Mouse (Mus musculus) heart, adult 8-10 months (tissue): ENCODE results near the gene Specc1l. TPM values are rescaled to one million over a fixed set of nuclear protein-coding genes. Genes with fewer than 3 reads are reported as not detected.

Experiments used
- DNase-seq: peaks from one replicate; pipeline ENCODE4 v3.0.0; 2022; ENCODE audit warnings: low spot score
- total RNA-seq, 4 experiments: library from RNA; stranded (reverse); gene quantifications; 2 replicates each; pipeline ENCODE4 v1.2.4; 2022

Gene Specc1l
- total RNA-seq, 4 experiments from 2014 or later = 41.2 to 50.7 (median 45.0) TPM

DNA sequence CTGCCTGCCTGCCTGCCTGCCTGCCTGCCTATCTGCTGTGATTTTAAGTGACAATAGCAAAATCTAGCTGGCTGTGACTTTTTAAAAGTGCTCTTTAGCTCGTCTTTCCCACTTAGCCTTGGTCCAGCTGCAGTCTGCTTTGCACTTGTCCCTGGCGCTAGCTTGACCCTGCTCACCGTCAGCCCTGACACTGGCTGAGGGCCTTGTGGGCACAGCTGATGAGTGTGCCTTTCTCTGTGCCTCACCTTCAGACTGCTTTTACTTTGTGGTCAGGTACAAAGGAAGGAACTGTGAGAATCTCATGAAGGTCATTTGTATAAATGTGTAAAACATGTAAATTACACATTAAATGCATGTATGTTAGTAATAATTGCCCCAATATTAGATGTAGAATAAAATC lies 12.3 kb downstream of the Specc1l start:
- DNase-seq = no peak

DNA sequence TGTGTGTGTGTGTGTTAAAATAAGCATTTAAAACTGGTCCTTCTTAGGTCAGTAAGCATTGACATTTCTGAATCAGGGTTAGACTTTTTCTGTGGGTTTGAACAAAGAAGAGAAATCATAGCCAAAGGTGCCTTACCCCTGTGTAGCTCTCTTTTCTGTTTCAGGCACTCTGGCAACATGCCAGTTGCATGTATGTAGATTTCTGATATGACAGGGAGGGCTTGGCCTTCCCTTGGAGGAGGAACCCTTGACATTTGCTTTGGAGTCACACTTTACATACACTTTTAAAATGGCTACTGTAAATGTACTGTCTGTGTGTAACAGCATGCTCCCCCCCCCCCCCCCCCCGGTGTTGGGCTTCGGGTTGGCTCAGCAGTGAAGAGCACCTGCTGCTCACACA lies 12.8 kb downstream of the Specc1l start:
- DNase-seq = no peak

DNA sequence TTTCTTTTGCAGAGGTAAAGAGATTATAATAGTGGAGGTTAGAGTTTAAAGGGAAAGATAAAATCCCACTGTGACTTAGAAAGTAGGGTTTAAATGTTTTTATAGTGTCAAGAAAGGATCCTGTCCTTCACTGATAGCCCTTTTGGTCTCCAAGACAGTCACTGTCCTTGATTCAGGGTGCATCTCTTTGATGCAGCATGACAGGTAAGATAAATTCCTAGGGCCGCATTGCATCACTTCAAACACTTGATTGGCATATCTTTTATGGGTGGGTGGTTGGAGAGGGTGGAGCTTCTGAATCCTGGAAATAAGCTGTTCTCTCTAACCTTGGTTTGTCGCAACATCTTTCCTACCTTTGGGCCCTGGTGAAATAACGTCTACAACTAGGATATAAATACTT lies 15.5 kb downstream of the Specc1l start:
- no peak for DNase-seq

DNA sequence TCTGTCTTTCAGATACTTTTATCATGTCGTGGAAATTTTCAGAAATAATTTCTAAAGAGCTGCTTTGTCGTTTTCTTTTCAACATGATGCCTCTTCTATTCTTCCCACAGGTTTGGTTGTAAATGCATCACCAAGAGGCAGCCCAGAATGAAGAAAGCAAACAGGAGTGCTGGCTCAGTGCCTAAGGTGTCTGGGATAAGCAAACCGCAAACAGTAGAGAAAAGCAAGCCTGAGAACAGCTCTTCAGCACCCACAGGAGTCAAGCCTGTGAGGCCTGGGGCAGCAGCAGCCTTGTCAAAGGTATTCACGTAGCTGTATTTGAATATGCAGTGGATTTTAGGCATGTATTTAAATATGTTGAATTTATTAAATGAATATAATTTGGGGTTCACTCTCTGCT lies 18.7 kb downstream of the Specc1l start:
- DNase-seq = no peak

DNA sequence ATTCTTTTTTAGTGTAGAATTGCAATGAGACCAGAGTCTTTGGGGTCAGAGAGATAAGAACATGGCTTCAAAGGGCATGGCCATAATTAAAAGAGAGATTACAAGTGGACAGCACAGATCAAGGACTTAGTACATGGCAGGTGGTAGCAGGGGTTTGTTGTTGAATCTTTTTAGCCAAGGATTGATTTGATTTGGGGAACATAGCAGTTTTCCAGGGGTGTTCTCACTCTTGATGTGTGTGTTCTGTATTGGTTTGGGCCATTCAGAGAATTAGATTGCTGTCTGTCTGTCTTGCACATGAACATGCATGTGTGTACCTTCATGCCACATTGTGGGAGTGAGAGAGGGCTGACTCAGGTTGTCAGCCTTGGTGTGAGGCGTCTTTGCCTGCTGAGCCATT lies 20.0 kb downstream of the Specc1l start:
- no peak for DNase-seq

DNA sequence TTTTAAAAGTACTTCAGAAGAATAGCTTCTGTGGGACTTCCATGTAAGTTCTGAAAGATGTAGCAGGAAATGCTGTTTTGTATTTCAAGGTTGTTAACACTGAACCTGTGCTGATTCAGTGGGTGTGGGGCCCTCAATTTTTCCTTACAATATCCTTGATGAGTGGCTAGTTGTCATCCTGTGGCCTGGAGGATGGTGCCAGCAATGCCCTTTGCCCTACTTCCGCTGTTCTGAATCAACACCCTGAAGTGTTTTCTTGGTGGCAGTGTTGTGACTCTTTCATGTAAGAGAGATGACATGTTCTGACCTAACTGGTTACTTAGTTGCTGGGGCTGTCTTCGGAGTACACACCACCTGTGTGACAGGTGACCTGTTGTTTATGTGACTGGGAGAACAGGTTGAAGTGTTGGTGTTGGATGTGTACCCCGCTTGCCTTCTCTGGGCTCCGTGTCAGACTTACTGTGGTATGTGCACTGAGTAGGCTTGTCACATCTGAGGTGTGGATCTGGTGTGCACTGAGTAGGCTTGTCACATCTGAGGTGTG lies 20.8 kb downstream of the Specc1l start:
- DNase-seq = no peak

DNA sequence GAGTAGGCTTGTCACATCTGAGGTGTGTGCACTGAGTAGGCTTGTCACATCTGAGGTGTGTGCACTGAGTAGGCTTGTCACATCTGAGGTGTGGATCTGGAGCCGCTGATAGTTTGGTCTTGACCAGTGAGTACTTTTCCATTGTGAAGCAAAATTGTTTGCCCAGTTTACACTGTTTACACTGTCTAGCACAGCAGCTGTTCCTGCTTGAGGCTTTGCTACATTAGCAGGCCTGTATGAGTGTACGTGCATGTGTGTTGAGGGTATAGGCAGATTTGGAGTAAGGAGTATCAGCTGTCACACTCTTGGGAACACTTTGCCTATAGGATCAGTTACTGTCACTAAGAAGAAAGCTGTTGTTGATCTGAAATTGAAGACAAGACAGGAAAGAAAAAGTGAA lies 21.6 kb downstream of the Specc1l start:
- DNase-seq = no peak

DNA sequence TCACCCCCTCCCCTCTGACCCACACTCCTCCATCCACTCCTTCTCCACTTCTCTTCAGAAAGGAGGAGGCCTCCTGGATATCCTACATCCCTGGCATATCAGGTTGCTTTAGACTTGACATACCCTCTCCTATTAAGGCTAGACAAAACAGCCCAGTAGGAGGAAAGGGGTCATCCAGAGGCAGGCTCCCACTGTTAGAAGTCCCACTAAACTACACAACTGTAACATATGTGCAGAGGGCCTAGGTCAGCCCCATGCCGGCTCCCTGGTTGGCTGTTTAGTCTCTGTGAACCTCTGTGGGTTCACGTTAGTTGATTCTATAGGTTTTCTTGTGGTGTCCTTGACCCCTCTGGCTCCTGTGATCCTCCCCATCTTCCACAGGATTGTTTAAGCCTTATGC lies 23.9 kb downstream of the Specc1l start:
- DNase-seq = no peak

DNA sequence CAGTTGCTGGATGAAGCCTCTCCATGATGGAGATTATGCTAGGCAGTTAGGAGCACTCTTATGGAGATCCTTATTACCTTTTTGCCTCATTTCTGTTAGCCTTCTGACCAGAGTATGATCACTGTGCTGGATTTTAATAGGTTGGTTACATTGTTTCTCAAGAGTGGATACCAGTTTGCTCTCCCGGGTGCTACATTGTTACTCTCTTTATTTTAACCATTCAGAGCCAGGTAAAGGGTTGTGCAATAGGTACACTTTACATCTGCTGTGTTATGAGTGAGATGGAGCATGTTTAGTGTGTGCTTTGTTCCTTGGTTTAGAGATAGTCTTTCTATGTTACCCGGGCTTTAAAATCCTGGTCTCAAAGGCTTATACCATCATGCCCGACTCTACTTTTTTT lies 24.3 kb downstream of the Specc1l start:
- DNase-seq = no peak

DNA sequence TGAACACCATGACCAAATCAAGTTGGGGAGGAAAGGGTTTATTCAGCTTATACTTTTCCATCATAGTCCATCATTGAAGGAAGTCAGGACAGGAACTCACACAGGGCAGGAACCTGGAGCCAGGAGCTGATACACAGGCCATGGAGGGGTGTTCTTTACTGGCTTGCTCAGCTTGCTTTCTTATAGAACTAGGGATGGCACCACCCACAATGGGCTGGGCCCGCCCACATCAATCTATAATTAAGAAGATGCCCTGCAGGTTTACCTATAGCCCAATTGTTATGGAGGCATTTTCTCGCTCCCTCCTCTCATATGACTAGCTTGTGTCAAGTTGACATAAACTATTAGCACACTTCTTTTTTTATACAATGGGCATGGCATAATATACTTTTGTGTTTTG lies 25.3 kb downstream of the Specc1l start:
- DNase-seq = no peak

DNA sequence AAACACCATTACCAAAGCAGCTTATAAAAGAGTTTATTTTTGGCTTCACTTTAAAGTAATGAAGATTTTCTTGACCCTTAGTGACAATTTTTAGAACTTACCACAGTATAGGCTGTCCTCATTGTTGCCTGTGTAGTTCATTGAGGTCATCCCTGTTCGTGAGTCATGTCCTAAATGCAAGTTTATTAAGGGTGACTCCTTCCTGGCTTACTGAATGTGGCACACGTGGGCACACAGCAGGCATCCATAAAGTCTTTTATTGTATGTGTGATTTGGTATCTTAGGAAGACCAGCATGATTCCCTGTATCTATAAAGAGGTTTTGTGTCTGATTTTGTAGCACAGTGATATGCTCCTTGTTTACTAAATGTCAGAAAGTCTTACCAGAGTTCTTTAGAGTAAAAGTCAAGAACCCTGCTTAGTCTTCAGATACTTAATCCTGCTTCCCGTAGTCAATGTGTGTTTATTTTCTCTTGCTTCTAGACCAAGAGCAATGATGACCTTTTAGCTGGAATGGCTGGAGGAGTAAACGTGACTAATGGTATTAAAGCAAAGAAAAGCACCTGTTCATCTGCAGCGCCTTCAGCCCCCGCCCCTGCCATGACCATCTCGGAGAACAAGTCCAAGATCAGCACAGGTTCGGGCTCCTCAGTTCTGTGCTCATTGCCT lies 28.8 kb downstream of the Specc1l start:
- no peak for DNase-seq

DNA sequence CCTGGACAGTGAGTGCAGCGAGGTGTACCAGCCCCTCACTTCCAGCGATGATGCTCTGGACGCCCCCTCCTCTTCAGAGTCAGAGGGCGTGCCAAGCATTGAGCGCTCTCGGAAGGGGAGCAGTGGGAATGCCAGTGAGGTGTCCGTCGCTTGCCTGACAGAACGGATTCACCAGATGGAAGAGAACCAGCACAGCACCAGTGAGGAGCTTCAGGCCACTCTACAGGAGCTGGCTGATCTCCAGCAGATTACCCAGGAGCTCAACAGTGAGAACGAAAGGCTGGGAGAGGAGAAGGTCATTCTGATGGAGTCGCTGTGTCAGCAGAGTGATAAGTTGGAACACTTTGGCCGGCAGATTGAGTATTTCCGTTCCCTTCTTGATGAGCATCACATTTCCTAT lies 33.9 kb downstream of the Specc1l start:
- DNase-seq = no peak

DNA sequence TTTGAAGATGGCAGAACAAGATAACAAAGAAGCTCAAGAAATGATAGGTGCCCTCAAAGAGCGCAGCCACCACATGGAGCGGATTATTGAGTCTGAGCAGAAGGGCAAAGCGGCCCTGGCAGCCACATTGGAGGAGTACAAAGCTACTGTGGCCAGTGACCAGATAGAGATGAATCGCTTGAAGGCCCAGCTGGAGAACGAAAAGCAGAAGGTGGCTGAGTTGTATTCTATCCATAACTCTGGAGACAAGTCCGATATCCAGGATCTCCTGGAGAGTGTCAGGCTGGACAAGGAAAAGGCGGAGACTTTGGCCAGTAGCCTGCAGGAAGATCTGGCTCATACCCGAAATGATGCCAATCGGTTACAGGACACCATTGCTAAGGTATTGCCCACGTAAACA lies 34.5 kb downstream of the Specc1l start:
- no peak for DNase-seq

DNA sequence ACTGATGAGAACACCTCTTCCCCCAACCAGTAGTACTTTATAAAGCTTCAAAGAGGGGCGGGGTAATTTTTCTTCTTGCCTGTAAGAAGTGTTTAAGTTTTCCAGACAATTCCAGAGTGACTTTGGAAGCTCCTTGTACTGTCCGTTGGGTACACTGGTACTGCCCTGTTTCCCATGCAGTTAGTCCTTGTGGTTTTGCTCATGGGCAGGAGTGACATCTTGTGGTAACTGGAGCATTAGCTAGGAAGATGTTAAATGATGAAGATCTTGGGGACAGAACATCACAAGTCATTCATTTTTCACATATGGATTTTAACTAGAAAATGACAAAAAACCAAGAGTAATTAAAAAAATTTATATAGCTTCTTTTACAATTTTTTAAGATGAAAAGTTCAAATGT lies 39.1 kb downstream of the Specc1l start:
- no peak for DNase-seq

DNA sequence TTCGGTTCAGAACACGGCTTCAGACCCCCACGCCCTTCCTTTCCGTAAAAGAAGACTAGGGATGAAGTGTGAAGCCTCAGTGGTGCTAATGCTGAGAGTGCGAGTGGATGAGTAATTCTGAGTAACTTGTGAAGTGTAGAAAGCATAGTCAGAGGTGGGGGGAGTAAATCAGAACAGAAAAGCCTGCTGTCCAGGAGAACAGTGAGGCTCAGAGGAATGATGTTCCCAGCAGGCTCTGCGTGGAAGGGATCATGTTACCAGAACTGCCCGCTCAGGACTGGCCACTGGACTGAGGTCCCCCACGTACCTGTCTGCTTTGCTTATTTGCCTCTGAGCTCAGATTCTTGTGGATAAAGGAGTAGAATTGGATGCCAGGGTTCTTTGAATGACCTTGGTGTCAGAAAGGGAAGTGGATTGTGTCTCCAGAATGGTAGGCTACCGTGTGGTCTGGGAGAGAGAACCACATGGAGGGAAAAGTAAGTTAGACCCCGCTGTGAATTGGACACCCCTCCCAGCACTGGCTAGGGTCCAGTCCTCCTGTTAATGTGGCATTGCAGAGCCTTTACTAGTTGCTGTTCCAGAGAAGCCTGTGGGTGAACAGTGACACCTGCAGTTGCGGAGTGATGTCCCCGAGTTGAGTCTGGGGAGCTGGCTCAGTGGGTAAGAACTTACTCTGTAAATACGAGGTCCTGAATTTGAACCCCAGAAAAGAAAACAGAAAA lies 40.6 kb downstream of the Specc1l start:
- no peak for DNase-seq

DNA sequence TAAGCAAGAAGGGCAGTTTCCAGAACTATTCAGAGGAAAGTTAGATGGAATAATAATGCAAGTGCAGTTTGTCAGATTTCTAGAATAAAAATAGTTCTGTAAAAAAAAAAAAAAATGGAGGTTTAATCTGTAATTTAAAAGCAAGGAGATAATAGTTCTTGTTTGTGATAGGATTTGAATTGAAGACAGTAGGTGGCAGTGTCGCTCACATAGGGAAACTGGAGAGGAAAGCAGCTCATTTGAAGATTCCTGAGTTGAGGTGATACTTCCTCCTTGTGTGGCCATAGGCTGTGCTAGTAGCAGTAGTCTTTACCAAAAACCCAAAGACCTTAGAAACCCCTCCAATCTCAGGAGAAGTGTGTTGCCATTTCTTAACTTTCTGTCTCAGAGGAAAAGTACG lies 43.2 kb downstream of the Specc1l start:
- DNase-seq = peak; percentile 54

DNA sequence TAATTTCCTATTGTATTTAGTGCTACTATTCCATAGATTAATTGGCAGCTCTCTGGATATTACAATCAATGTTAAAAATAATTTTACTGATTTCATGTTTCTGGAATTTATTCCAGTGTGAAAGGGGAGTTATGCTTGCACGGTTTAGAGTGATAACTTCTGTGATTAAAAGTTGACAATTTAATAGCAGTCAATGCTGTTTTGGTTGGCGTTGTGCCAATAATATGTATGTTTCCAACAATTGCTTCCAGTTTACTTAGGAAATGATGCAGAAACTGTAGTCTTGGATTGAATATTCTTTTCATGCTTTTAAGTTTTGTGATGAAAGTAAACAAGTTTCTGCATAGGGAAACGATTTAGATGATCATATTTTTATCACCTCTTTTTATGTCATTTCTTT lies 45.5 kb downstream of the Specc1l start:
- no peak for DNase-seq

DNA sequence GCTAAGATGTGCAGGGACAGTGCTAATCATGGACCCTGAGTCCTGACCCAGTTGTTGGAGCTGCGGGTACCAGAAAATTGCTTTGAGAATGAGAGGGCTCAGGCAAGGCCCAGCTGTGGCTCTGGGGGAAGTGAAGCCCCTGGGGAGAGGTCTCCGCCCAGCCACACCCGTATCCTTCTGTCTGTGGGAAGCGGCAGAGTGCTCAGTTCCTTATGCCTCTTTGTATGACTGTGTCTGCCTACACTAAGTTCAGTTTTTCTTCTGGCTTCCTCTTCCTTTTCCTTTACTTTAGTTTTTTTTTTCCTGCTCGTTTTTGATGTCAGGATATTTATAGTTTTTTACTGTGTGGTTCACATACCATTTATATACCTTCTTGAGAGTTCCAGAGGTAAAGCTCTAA lies 46.4 kb downstream of the Specc1l start:
- peak; percentile 55 for DNase-seq

DNA sequence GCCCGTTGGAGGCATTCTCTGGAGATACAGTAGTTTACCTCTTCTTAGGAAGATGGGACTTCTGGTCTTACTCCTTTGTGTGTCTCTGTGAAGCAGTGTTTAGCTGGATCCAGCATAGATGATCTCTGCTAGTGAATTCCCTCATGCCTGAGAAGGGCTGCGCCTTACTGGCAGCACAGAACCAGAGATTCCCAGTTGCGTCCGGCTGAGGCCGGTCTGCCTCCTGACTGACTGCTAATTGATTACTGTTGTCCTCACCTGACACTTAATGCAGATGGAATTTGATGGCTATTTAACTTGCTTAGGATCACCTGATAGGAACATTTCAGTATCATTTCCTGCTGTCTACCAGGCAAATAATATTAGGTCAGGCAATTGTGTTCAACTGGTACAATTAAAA lies 49.4 kb downstream of the Specc1l start:
- no peak for DNase-seq

DNA sequence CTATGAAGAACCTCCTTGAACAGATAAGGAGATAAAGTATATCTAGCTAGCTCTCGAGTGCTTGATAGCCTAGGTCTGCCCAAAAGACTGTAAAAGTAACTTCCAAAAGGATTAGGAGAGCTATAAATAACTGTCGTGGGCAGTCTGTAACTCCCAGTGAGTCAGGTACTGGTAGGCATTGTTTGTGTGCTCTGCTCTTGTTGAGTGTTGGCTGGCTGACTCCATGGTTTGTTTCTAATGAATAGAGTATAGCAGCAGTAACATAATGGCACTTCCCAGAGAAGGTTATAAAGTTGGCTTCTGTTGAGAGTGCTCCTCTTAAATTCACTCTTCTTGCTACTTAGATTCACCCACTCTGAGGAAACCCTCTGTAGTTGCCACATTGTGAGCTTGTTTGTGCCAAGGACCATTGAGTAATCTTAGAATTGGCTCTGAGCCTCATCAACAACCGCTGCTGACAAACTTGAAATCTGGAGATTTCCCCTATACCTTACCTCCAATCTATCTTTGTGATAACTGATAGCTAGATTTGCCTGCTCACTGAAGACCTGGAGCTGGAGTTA lies 53.2 kb downstream of the Specc1l start:
- no peak for DNase-seq

DNA sequence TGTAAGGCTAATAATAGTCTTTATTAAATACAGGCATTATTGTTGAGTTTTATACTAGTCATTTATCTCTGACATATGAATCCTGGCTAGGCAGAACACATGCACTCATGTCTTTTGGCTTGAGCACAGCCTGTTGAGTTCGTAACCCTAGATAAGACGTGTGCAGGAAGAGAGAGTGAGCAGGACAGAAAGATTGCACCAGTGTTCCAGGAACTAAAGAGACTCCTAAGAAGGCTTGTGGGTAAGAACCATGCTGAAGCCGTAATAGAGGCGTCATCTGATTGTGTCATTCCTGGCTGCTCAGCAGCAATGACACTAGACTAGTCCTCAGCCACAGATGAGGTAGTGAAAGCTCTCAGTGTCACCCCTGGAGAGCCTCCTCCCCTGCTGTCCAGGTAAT lies 61.1 kb downstream of the Specc1l start:
- no peak for DNase-seq

DNA sequence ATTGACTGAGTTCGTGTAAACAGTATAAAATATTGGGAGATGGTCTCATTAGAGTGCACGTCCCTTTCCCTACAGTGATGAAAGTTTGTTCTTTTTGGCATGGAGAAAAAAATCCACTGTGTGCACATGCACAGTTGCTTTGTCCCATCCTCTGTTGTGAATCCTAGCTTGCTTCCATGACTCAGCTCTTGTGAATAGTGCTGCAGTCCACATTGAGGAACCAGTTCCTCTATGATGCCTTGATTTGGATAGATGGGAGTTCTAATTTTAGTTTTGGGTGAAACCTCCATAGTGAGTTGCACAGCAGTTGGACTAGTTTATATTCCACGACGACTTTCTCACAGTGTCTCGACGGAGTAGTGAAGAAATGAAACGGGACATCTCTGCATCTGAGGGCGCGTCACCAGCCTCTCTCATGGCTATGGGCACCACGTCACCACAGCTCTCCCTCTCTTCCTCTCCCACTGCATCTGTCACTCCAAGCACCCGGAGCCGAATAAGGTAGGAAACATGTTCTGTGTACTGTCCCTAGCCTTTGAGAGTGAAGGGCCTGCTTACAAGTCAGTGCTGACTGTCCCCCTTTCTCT lies 64.6 kb downstream of the Specc1l start:
- no peak for DNase-seq

DNA sequence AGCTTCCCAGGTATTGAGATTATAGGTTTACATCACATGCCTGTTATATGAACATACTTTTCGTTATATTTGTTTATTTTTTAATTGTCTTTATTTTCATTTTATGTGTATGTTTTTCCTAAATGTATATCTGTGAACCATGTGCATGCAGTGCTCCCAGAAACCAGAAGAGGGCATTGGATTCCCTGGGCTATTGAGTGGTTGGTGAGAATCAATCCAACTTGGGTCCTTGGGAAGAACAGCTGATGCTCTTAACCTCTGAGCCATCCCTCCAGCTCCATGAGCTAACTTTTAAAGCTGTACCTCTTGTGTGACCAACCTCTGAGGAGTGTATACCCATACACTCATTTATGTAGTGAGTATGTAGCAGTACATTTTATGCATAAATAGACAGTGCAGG lies 65.6 kb downstream of the Specc1l start:
- peak; percentile 46 for DNase-seq
